Mouse (Mus musculus): ENCODE data around the gene Ntan1. TPM values are rescaled to one million over a fixed set of nuclear protein-coding genes. Genes with fewer than 3 reads are reported as not detected.

Ntan1 gene
- polyA plus RNA-seq, 1 experiment from 2014 or later: 51.8 TPM

DNA sequence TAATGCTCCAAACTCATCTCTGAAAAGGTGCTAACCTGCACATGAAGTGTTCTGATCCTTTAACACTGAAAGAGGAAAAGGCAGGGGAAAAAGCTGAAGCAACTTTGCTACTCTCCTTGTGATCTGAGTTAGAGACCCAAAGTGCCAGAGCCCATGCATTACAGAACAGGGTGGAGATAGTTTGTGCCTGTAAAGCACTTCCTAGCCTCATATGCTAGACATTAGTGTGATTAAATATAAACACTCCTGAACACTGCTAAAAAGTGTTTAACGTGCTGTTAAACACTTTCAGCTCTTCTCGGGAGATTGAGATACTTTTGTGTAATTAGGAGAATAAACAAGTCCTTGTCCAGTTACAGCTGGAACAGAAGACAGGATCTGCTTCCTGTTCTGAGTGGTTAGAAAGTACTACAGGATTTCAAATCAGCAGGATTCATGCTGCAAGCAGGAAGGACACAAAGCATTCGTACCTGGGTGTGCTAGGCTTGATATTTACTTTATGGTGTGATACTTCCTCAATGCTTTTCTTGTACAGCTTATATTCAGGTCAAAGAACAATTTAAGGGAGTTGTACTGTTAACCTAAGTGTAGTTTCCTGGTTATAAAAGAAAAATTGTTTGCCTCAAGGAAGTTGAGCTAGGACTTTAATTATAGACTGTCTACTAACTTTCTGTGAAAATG, 64.6 kb downstream of the Ntan1 start:
- H3K9ac ChIP-seq: no peak overlapping the region
- no peaks in the 10 kb centered on the region for H3K27me3 ChIP-seq (replicated peaks)
- H3K4me3 ChIP-seq: no peak overlapping the region
- ATAC-seq: no peak
- H3K4me1 ChIP-seq: no peaks in the 10 kb centered on the region
- H3K9me3 ChIP-seq (replicated peaks): no peaks in the 10 kb centered on the region
- peaks cover 13% of the 10 kb centered on the region for H3K36me3 ChIP-seq
- H3K4me2 ChIP-seq: no peak overlapping the region
- WGBS (ENCODE audit: insufficient replicate concordance): 58% methylated on average over 3 of the region's 3 CpGs
- no peak overlapping the region for H3K27ac ChIP-seq

Small RNA genes lying within 50 kb of the gene (microRNA-seq; reads per million reads assigned to microRNA genes)
- not detected for gene Gm27734

Other genes starting within 250 kb of the Ntan1 start
- 28.1 and 28.5 TPM in 2 replicates for gene Parn, start 150.7 kb upstream of the Ntan1 start, polyA plus RNA-seq (2016; fragmentation: Nextera tagmentation; extraction: Ambion mirVana)
- 17.0 and 17.1 TPM in 2 replicates for gene Bfar, start 147.0 kb upstream of the Ntan1 start, polyA plus RNA-seq (2016; fragmentation: Nextera tagmentation; extraction: Ambion mirVana)
- 3.5 TPM in 2 replicates for gene 3110001I22Rik, start 146.9 kb upstream of the Ntan1 start, polyA plus RNA-seq (2016; fragmentation: Nextera tagmentation; extraction: Ambion mirVana)
- gene Pla2g10, start 87.9 kb upstream of the Ntan1 start, polyA plus RNA-seq (2016; fragmentation: Nextera tagmentation; extraction: Ambion mirVana): 0.24 and 0.36 TPM in 2 replicates
- 48.7 and 49.8 TPM in 2 replicates for gene Rrn3, start 38.1 kb upstream of the Ntan1 start, polyA plus RNA-seq (2016; fragmentation: Nextera tagmentation; extraction: Ambion mirVana)
- gene Pdxdc1, start 84.3 kb downstream of the Ntan1 start, polyA plus RNA-seq (2016; fragmentation: Nextera tagmentation; extraction: Ambion mirVana): 34.1 and 35.5 TPM in 2 replicates
- gene Mpv17l, start 84.3 kb downstream of the Ntan1 start, polyA plus RNA-seq (2016; fragmentation: Nextera tagmentation; extraction: Ambion mirVana): 1.7 and 2.4 TPM in 2 replicates
- 0.15 and 0.43 TPM in 2 replicates for gene 2900011O08Rik, start 167.8 kb downstream of the Ntan1 start, polyA plus RNA-seq (2016; fragmentation: Nextera tagmentation; extraction: Ambion mirVana)
- gene Ifitm7, start 168.0 kb downstream of the Ntan1 start, polyA plus RNA-seq (2016; fragmentation: Nextera tagmentation; extraction: Ambion mirVana): 0.25 TPM in 1 of 2 replicates, not detected in the other